Mouse (Mus musculus) R1 (cell line): ENCODE measurements around the gene Eml4.
A peak's percentile ranks its signal among the peaks of the same experiment; 100 is the strongest.

ENCODE experiments used
- DNase-seq: peaks from one replicate; pipeline ENCODE4 v3.0.0-alpha.2; 2018; ENCODE audit warnings: low read depth, low spot score

Eml4 gene

GRCm38 (mm10) chr17:83344226-83344625 is 6.5 kb upstream of the Eml4 start:
- DNase-seq: no peak

DNA sequence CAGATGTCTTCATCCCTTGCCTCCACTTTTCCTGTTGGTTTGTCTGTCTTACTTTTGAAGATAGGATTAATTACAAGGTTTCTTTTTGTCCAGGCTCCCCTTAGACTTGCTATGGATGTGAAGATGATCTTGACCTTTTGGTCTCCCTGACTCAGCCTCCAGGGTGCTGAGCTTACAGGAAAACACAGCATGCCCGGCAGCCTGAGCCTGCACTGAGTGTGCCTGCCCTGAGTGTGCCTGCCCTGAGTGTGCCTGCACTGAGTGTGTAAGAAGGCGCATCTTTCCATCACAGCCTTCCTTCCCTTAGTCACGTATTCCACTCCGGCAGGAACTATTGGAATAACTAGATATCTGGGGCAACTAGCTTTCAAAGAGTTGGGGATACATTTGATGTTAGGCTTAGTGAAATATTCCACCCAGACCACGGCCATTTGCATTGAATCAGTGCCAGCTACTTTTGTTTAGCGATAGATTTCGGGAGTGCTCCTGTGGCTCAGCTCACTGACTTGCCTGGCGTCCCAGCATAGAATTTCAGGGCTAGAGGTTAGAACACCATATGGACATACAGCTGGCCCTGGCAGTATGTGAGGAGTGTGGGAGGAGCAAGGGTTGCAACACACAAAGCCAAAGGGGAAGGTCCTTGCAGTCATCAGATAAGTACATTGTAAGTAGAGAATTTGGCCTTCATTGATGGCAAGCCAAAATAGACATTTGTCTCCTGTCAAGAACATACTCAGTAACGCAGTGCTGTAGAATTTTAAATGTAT is 2.5 kb upstream of the Eml4 start:
- no peak for DNase-seq

- peak; percentile 25 for DNase-seq
Observed at GRCm38 (mm10) chr17:83351119-83351531, 394 bp downstream of the Eml4 start.

GRCm38 (mm10) chr17:83351601-83352413 is 1.1 kb downstream of the Eml4 start:
- peak; percentile 14 for DNase-seq

- DNase-seq: no peak
Observed at GRCm38 (mm10) chr17:83352456-83352855, 1.7 kb downstream of the Eml4 start.

GRCm38 (mm10) chr17:83353011-83353410 is 2.3 kb downstream of the Eml4 start:
- no peak for DNase-seq

DNA sequence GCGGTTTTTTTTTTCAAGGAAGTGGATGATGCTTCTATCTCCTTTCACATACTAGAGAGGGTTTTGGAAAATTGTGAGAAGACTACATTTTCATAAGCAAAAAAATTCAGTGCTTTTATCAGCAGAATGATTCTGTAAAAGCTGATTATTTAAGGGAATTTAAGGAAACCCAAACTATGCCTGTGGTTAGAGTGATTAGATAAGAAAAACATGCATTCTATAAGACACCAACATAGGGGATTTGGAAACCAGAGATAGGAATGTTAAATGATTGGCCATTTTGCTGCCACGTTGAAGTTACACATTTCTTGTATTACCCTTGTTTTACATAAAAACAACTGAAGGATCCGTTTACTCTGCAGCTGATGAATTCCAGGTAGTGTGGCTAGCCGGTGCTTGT is 2.7 kb downstream of the Eml4 start:
- no peak for DNase-seq

DNA sequence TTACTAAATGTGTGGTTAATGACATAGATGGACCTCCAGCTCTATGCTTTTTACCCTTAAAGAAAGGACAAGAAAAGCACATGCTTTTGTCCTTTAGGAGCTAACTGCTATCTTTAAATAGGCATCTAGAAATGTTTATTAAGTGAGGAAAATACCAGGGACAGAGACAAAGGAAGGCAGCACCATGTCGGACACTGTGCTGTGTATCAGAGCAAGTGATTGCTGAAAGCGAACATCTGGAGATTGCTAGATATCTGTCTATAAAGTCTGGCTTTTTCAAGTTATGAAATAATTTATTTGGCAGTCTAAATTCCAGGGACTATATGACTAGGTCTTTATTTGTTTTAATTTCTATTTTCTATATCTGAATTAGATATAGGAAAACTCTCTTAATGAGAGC is 4.8 kb downstream of the Eml4 start:
- no peak for DNase-seq

GRCm38 (mm10) chr17:83359934-83360333 is 9.2 kb downstream of the Eml4 start:
- DNase-seq: no peak

GRCm38 (mm10) chr17:83360796-83361566 is 10.2 kb downstream of the Eml4 start:
- peak; percentile 45 for DNase-seq

DNA sequence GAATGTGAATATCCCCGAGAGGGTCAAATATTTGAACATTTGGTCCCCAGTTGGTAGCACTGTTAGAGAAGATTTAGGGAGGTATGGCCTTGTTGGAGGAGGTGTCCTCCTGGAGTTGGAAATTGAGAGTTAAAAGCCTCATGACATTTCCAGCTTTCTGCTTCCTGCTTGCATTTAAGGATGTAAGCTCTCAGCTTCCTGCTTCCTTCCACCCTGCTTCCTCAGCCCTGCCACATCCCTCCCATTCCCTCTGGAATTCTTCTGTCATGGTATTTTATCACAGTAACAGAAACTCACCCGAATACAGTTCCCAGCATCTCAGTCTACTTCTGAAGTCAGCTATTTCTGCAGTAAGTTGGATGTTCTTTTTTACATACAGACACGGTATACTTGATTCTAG is 12.3 kb downstream of the Eml4 start:
- DNase-seq: no peak

DNA sequence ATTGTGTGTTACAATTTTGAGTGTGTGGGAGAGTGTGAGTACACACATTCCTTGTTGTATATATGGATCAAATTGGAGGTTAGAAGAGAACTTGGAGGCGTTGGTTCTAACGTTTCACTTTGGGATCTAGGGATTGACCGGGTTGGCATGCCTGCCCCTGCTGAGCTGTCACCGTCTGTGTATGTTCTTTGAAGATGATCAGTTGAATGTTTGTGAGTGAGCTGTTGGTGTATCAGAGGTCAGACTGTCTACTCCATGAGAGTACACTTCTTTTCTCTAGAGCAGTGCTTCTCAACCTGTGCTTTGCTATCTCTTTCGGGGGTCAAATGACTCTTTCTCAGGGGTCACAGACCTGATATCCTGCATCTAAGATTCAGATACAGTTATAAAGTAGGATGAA is 13.6 kb downstream of the Eml4 start:
- DNase-seq: no peak

DNA sequence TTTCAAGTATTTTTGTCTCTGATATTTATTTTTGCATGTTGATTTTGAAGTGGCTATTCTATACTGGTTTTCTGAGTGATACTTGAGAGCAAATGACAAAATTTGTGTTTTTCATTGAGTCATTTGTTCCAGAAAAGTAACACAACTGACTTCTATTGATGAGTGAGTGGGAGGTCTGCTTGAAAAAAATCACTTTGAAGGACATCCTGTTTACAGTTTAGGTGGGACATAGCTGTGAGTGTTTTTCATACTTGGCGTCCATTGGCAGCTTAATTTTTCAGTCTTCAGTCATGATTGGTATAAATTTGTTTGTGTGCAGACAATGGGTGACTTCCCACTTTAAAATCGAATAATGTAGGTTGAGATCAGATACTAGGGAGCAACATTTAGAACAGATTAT is 14.4 kb downstream of the Eml4 start:
- DNase-seq: no peak

DNA sequence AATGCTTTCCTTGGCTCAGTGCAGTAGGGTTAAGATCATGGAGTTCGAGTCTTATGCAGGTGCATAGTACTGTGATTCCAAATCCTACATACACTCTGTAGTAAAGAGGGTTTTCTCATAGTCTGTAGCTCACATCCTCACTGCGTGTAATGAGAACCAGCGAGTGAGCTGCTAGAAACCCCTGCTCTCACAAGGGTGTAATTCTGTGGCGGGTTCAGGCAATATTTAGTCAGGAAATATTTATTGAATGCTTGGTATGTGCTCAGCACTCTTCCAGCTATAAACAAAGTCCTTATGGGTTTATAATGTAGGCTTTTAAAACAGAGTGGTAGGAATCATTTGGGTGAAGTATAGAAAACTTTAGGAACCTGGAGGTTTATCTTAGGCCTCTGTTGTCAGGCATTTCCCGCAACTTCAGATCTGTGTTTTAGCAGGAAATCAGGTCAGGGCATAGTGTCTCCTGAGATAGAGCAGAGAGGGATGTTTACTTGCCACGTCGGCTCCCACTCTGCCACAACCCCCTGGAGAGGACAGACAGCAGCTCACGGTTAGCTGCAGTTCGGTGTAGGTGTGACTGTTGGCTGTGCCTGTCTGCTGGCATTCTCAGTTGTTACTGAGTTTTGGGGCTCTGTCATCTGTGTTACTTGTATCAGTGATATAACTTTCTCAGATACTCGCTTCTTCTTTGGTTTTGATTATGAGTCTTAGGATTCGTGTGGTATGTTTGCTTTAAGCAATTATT is 15.1 kb downstream of the Eml4 start:
- DNase-seq: no peak

DNA sequence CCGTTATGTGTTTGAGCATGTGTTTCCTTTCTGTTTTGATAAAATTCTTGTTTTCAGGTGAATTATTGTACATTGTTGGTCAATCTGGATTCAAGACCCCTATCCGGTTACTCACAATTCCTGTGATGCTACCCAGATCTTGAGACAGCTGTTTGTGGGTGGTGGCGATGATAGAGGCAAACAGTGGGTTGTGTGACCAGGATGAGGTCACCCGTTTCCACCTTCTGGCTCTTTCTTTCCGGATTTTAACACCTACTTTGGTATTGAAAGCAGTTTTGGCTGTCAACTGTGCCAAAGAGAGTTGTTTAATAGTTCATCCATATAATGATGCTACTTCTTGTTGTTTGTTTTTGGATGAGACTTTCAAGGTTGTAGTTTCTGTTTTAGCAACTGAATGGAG is 16.7 kb downstream of the Eml4 start:
- DNase-seq: no peak

DNA sequence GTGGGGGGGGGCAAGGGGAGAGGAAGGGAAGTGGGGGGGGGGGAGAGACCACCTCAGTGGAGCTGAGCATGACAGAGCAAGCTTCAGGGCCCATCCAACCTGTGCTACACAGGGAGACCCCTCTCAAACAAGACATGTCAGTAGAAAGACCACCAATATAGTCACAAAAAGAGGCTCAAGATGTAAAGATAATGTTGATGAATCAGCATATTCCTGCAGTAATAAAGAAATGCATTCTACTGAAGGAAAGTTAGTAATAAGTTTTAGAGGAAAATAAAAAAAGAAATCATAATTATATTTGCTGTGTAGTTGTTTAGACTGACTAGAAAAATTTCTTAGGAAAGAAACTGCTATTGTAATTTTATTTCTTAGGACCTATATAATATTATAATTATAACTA is 23.4 kb downstream of the Eml4 start:
- DNase-seq: no peak

- DNase-seq: no peak
Observed at GRCm38 (mm10) chr17:83375848-83376247, 25.1 kb downstream of the Eml4 start.

GRCm38 (mm10) chr17:83376801-83377200 is 26.1 kb downstream of the Eml4 start:
- DNase-seq: no peak

DNA sequence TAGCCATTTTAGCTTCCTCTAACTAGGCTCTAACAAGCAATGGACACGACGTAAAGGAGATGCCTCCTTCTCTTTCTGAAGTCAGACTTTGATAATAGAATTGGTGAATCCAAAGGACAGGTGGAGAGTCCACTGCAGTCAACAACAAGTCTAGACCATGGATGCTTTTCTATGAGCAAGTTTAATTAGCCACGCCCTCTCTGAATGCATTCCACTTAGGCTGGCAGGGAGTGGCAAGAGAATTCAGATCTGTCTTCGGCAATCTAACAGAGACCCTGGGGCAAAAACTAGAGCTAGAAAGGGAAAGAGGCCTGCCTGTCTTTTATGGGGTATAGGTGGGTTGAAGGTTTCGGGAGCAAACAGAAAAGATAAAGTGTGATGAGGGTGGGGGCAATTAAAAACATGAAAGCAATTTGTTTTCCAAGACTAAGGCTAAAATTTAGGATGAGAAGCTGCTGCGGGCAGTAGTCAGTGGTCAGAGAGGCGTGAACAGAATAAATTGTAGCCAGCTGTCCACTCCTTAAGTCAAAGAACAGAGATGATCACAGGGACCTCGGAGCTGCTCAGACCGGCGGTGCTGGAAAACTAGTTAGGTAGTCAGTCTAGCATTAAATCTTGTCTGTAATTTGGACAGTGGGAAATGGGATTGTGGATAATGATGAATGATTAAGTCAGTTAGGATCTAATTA is 27.2 kb downstream of the Eml4 start:
- DNase-seq: peak; percentile 58

DNA sequence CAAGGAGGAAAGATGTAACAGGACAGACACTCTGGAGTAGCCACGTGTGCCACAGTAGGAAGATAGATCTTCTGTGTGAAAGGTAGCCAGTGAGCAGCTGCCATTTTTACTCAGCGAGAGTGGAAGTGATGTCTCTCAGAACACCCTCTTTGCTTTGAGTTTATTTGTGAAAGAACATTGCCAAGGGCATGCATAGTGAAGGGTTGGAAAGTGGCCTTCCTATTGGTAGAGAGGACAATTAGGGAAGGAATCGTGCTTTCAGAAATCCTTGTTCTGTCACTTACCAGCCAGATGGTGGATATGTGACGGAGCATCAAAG is 27.7 kb downstream of the Eml4 start:
- no peak for DNase-seq

DNA sequence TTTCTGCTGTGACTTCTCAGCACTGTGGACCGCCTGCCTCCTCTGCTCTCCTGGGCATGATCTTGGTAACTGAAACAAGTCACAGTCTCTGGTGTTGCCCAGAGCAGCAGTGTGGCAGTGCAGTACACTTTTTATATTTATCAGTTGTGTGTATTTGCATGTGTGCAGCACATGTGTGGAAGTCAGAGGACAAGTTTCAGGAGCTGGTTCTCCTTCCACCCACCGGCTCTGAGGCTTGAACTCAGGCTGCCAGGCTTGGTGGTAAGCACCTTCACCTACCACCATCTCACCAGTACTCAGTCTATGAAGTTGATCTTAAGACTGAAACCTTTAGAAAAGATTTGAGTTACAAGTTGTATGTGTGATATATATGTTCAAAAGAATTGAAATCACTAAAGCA is 28.6 kb downstream of the Eml4 start:
- no peak for DNase-seq
